Mouse (Mus musculus) hindbrain, embryonic 10.5 days (tissue): ENCODE measurements around the gene N4bp1. TPM values are rescaled to one million over a fixed set of nuclear protein-coding genes. Genes with fewer than 3 reads are reported as not detected.

Experiments
- DNase-seq: peaks from one replicate; pipeline ENCODE4 v3.0.0-alpha.2; 2017; ENCODE audit warnings: low spot score
- H3K27ac ChIP-seq: fragments of 300-500 bp; sonication (generic); 2 replicates; pipeline ENCODE4 v1.5.1; 2016; ENCODE audit warnings: mild to moderate bottlenecking, moderate library complexity
- H3K27me3 ChIP-seq: fragments of 300-500 bp; sonication (generic); 2 replicates; pipeline ENCODE4 v1.6.1; 2016; ENCODE audit warnings: mild to moderate bottlenecking; ENCODE audit not compliant: poor library complexity, insufficient read depth, severe bottlenecking
- H3K36me3 ChIP-seq: fragments of 300-500 bp; sonication (generic); 2 replicates; pipeline ENCODE4 v1.6.1; 2016; ENCODE audit warnings: mild to moderate bottlenecking, moderate library complexity
- H3K4me1 ChIP-seq: fragments of 300-500 bp; sonication (generic); replicated peaks from 2 replicates; pipeline ENCODE4 v1.6.1; 2016; ENCODE audit warnings: mild to moderate bottlenecking
- H3K4me3 ChIP-seq: fragments of 300-500 bp; sonication (generic); 2 replicates; pipeline ENCODE4 v1.5.1; 2016; ENCODE audit warnings: mild to moderate bottlenecking, moderate library complexity
- H3K9me3 ChIP-seq: fragments of 300-500 bp; sonication (generic); 2 replicates; pipeline ENCODE4 v1.6.1; 2016; ENCODE audit warnings: mild to moderate bottlenecking, moderate library complexity
- WGBS: fragments of 180-500 bp; shearing (Covaris S2); methylation state at CpG from one replicate; pipeline ENCODE4 v1.1.7; 2016; 5-methylcytosine and 5-hydroxymethylcytosine counted together
- polyA plus RNA-seq: library from polyadenylated mRNA; unstranded; fragments of >200 nt; fragmentation: Nextera tagmentation; extraction: Ambion mirVana; gene quantifications from 2 replicates; pipeline ENCODE4 v1.2.1, GENCODE M21; 2016

Gene N4bp1
- polyA plus RNA-seq, 1 experiment from 2014 or later, result 9.2 TPM

DNA sequence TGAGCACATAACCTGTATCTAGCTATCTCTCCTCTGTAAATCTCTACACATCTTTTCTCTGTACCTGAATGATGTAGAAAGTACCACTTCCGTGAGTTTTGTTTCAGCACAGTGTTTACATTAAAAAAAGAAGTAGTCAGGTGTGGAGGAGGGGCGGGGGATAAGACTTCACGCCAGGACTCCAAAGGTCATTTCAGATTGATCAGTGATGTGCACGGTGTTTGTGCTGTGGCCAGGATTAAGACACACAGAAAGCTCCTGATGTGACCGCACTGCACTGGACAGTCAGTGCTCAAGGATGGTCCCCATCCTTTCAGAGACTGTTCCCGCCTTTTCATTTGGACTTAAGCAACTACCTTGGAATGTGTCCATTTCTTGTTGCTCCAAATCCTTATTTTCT is 124.3 kb downstream of the N4bp1 start:
- peaks cover 8% of the 10 kb centered on the region for H3K4me1 ChIP-seq
- no peak for DNase-seq
- WGBS, result 74% methylated on average over 6 of the region's 6 CpGs

DNA sequence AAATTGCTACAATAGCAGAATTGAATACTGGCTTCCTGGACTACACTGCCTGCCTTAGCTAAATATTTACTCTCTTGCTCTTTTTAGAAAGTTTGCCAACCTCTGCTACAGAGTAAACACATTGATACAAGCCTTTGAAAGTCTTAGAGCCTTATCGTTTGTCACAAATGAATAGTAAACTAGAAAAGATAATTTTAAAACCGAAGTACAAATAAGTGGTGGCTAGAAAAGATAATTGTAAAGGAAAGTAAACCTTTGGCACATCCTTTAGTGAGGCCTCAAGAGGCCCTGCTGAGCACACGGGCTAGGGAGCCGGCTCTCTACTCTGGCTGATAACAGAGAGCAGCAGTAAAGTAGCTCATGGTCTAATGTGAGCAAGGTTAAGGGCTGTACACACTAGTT is 126.0 kb downstream of the N4bp1 start:
- Histone ChIP-seq H3K27me3 (no peaks in the 10 kb centered on the region), H3K9me3 (no peaks in the 10 kb centered on the region), H3K27ac (no peak overlapping the region), H3K36me3 (no peaks in the 10 kb centered on the region), H3K4me3 (no peak overlapping the region), H3K4me1 (peaks cover 8% of the 10 kb centered on the region)
- DNase-seq, result no peak
- WGBS, result 67% methylated on average over 4 of the region's 4 CpGs

More for the DNA sequence above, 124.3 kb downstream of the N4bp1 start:
- H3K36me3 ChIP-seq, result no peaks in the 10 kb centered on the region
- no peaks in the 10 kb centered on the region for H3K9me3 ChIP-seq
- no peak overlapping the region for H3K4me3 ChIP-seq
- no peaks in the 10 kb centered on the region for H3K27me3 ChIP-seq
- H3K27ac ChIP-seq, result no peak overlapping the region

DNA sequence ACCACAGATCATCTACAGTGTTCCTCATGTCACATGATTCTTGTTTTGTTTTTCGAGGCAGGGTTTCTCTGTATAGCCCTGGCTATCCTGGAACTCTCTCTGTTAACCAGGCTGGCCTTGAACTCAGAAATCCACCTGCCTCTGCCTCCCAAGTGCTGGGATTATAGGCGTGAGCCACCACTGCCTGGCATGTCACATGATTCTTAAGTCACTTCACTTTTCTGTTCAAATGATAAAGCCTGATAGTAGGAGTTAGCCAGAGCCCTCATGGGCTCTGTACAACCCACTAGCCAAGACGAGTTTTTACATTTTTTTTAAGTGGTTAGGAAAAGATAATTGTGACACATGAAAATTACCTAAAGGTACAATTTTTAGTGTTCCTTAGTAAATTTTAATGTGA is 126.4 kb downstream of the N4bp1 start:
- H3K36me3 ChIP-seq, result no peaks in the 10 kb centered on the region
- H3K27ac ChIP-seq, result no peak overlapping the region
- 91% methylated on average over 3 of the region's 3 CpGs for WGBS
- H3K27me3 ChIP-seq, result no peaks in the 10 kb centered on the region
- DNase-seq, result no peak
- H3K4me3 ChIP-seq, result no peak overlapping the region
- no peaks in the 10 kb centered on the region for H3K9me3 ChIP-seq
- H3K4me1 ChIP-seq, result peaks cover 8% of the 10 kb centered on the region

Other genes starting within 250 kb of the N4bp1 start
- gene Gm10638, start 139.6 kb downstream of the N4bp1 start, polyA plus RNA-seq, result 5.4 and 6.0 TPM in 2 replicates
- gene Siah1a, start 139.3 kb downstream of the N4bp1 start, polyA plus RNA-seq, result 52.8 and 57.1 TPM in 2 replicates